In genomic region chr3:30855604-30856458, GRCm38 (mm10) we compare ENCODE assay signal across 8 mouse cellular contexts. TPM values are rescaled to one million over a fixed set of nuclear protein-coding genes. Genes with fewer than 3 reads are reported as not detected.
A peak's percentile ranks its signal among the peaks of the same experiment; 100 is the strongest.
DNase-seq lines count a peak whose midpoint lies in the region; ATAC-seq and TF ChIP-seq lines count a peak whose summit lies in the region.

TSS of gene Gpr160 (plus strand) at chr3:30855950.

- H3K9ac ChIP-seq in forebrain, embryonic 14.5 days (ENCODE audit: low read length): peak within 1 kb of the TSS; percentile 57
- peak within 1 kb of the TSS; percentile 51 for H3K9ac ChIP-seq in liver, embryonic 16.5 days (ENCODE audit: low read depth, low read length)
- peak within 1 kb of the TSS; percentile 59 for H3K9ac ChIP-seq in neural tube, embryonic 12.5 days
- H3K9ac ChIP-seq in stomach, postnatal 0 days (ENCODE audit: low read length): peak within 1 kb of the TSS; percentile 74

- no peak for TF ChIP-seq EP300 in stomach, postnatal 0 days (optimal IDR thresholded peaks at IDR 0.05)

- peak within 1 kb of the TSS; percentile 95 for H3K4me2 ChIP-seq in forebrain, embryonic 14.5 days (ENCODE audit: low read length)
- H3K4me2 ChIP-seq in liver, embryonic 16.5 days (ENCODE audit: low read depth, low read length): peak within 1 kb of the TSS; percentile 82
- H3K4me2 ChIP-seq in neural tube, embryonic 12.5 days (replicated peaks): peak within 1 kb of the TSS; percentile 98
- peak within 1 kb of the TSS; percentile 93 for H3K4me2 ChIP-seq in stomach, postnatal 0 days (replicated peaks; ENCODE audit: low read depth)

- H3K27me3 ChIP-seq in forebrain, embryonic 14.5 days (replicated peaks; ENCODE audit: control insufficient read depth, insufficient read depth, low read length): 0 out of 2 replicates have a peak, but pooled peaks cover 5% of the 10 kb centered on the region
- peaks cover 11% of the 10 kb centered on the region for H3K27me3 ChIP-seq in liver, embryonic 16.5 days (ENCODE audit: control insufficient read depth, insufficient read depth, low read depth, low read length)
- H3K27me3 ChIP-seq in neural tube, embryonic 12.5 days (replicated peaks): peaks cover 25% of the 10 kb centered on the region
- H3K27me3 ChIP-seq in stomach, postnatal 0 days (ENCODE audit: control insufficient read depth, insufficient read depth, low read length): no peaks in the 10 kb centered on the region

- no peaks in the 10 kb centered on the region for H3K4me1 ChIP-seq in forebrain, embryonic 14.5 days (ENCODE audit: control insufficient read depth, insufficient read depth, low read length)
- peaks cover 4% of the 10 kb centered on the region for H3K4me1 ChIP-seq in liver, embryonic 16.5 days (ENCODE audit: control insufficient read depth, low read depth, low read length)
- peaks cover 8% of the 10 kb centered on the region; the same call in 1 of the 2 replicates for H3K4me1 ChIP-seq in neural tube, embryonic 12.5 days
- no peaks in the 10 kb centered on the region for H3K4me1 ChIP-seq in stomach, postnatal 0 days (replicated peaks; ENCODE audit: control insufficient read depth, insufficient read depth)

- intact Hi-C loops in heart, postnatal 10 days (cut with DNase I): loop anchor here (10.0 kb wide), 1 partner anchor 279 kb away; no protein-coding TSS in a partner anchor

- peak; percentile 79 for ATAC-seq in forebrain, embryonic 14.5 days
- peak; percentile 81 for ATAC-seq in liver, embryonic 16.5 days (ENCODE audit: low read depth)
- peak; percentile 84 for ATAC-seq in neural tube, embryonic 12.5 days (ENCODE audit: low FRiP score, low read depth)
- ATAC-seq in stomach, postnatal 0 days (ENCODE audit: low FRiP score, low TSS enrichment): peak; percentile 97

- TF ChIP-seq CTCF in stomach, postnatal 0 days (IDR thresholded peaks at IDR 0.05; ENCODE audit: low read depth): peak; percentile 74

- peak within 1 kb of the TSS; percentile 47 for H3K4me3 ChIP-seq in forebrain, embryonic 14.5 days (ENCODE audit: low read depth, low read length)
- peak within 1 kb of the TSS; percentile 67 for H3K4me3 ChIP-seq in liver, embryonic 16.5 days (ENCODE audit: low read depth, low read length)
- H3K4me3 ChIP-seq in neural tube, embryonic 12.5 days: peak within 1 kb of the TSS; percentile 49
- peak within 1 kb of the TSS; percentile 60 for H3K4me3 ChIP-seq in stomach, postnatal 0 days (ENCODE audit: low read depth, low read length)

- no peaks in the 10 kb centered on the region for H3K36me3 ChIP-seq in forebrain, embryonic 14.5 days (ENCODE audit: control insufficient read depth, insufficient read depth, low read length)
- no peaks in the 10 kb centered on the region for H3K36me3 ChIP-seq in liver, embryonic 16.5 days (ENCODE audit: control insufficient read depth, insufficient read depth)
- H3K36me3 ChIP-seq in neural tube, embryonic 12.5 days: no peaks in the 10 kb centered on the region
- no peaks in the 10 kb centered on the region for H3K36me3 ChIP-seq in stomach, postnatal 0 days (ENCODE audit: control insufficient read depth, insufficient read depth, low read length)

- peak; percentile 68 to 80 for DNase-seq in CD8-positive naive resting alpha-beta T cell, adult 2 months (ENCODE audit: low read depth in 2 of 2, low spot score in 2 of 2)
- peak; percentile 29 for DNase-seq in c-Kit-positive CD71-positive TER-119-positive erythroid progenitor cells, embryonic 14.5 days (ENCODE audit: low spot score)
- peak; percentile 47 for DNase-seq in forebrain, embryonic 14.5 days (ENCODE audit: low spot score)
- peak; percentile 66 to 76 for DNase-seq in heart, postnatal 10 days
- DNase-seq in kidney, postnatal 4 days: peak; percentile 77 to 85
- DNase-seq in stomach, postnatal 0 days (ENCODE audit: low spot score): peak; percentile 86

- WGBS in forebrain, embryonic 14.5 days: under 1% methylated on average over 69 of the region's 75 CpGs
- under 1% methylated on average over 73 of the region's 75 CpGs for WGBS in liver, embryonic 16.5 days (ENCODE audit: insufficient replicate concordance)
- under 1% methylated on average over 72 of the region's 75 CpGs for WGBS in neural tube, embryonic 12.5 days
- under 1% methylated on average over 65 of the region's 75 CpGs for WGBS in stomach, postnatal 0 days

- no peak within 1 kb of the TSS for H3K27ac ChIP-seq in forebrain, embryonic 14.5 days (ENCODE audit: low read depth, low read length)
- peak within 1 kb of the TSS; percentile 30; the same call in 1 of the 2 replicates for H3K27ac ChIP-seq in liver, embryonic 16.5 days (ENCODE audit: low read length)
- H3K27ac ChIP-seq in neural tube, embryonic 12.5 days: no peak within 1 kb of the TSS
- H3K27ac ChIP-seq in stomach, postnatal 0 days (replicated peaks): peak within 1 kb of the TSS; percentile 93

- H3K9me3 ChIP-seq in forebrain, embryonic 14.5 days (replicated peaks; ENCODE audit: control insufficient read depth, low read length): no peaks in the 10 kb centered on the region
- no peaks in the 10 kb centered on the region for H3K9me3 ChIP-seq in liver, embryonic 16.5 days (replicated peaks; ENCODE audit: control insufficient read depth, low read length)
- no peaks in the 10 kb centered on the region for H3K9me3 ChIP-seq in neural tube, embryonic 12.5 days
- no peaks in the 10 kb centered on the region for H3K9me3 ChIP-seq in stomach, postnatal 0 days (ENCODE audit: control insufficient read depth, low read length)

RNA-seq across cellular contexts. Expression of gene Gpr160, which starts in this region (rescaled TPM):
- 1.3 and 1.6 TPM in 2 replicates for polyA plus RNA-seq in forebrain, embryonic 14.5 days (2014; fragmentation: Nextera tagmentation; extraction: Ambion mirVana)
- under 1 TPM; 0.50 to 0.81 TPM for total RNA-seq in heart, postnatal 10 days (2021)
- 4.5 and 5.8 TPM in 2 replicates for polyA plus RNA-seq in liver, embryonic 16.5 days (2015; fragmentation: Nextera tagmentation; extraction: Ambion mirVana)
- 1.4 and 1.9 TPM in 2 replicates for polyA plus RNA-seq in neural tube, embryonic 12.5 days (2016; fragmentation: Nextera tagmentation; extraction: Ambion mirVana)
- polyA plus RNA-seq in stomach, postnatal 0 days (2015; fragmentation: Nextera tagmentation; extraction: Ambion mirVana): 21.2 and 21.5 TPM in 2 replicates

Comparison
In these comparisons a context has a peak if more than half of its experiments do, and no peak if none do; other contexts are left out.
1. Peak in DNase-seq in heart, postnatal 10 days; RNA of the gene not detected or under 1 TPM.
2. DNase-seq: peak in every context shown above with its lines; median percentile 86 in stomach, postnatal 0 days; 81 in kidney, postnatal 4 days; 74 in CD8-positive naive resting alpha-beta T cell, adult 2 months; 71 in heart, postnatal 10 days; 47 in forebrain, embryonic 14.5 days; 29 in c-Kit-positive CD71-positive TER-119-positive erythroid progenitor cells, embryonic 14.5 days.
3. H3K27ac ChIP-seq: peak in liver, embryonic 16.5 days (single experiment) and stomach, postnatal 0 days (single experiment); none in forebrain, embryonic 14.5 days (single experiment) and neural tube, embryonic 12.5 days (single experiment).
4. Peak in every context shown above with its lines, with median percentiles within 50 percentile points of each other: ATAC-seq, H3K4me2 ChIP-seq, H3K4me3 ChIP-seq and H3K9ac ChIP-seq.